Mouse (Mus musculus) Patski (cell line): ENCODE measurements at regions not wholly inside any gene's neighbourhood (a gene's known extent, or its start where the extent isn't known, plus 50 kb on each side); places are given as distances from the start of the nearest gene placed in this dataset.
"Not testable (repeated sequence)": the region's sequence is repeated elsewhere in the genome, so short reads cannot be mapped to it uniquely, and the experiment has no call there.

ENCODE experiments used
- ATAC-seq: fragments of 100-300 bp; one replicate; pipeline ENCODE4 v1.8.0; 2021
- CTCF ChIA-PET: fragments of 350-600 bp; sonication (Branson Sonifier 250); formaldehyde crosslinking; loops from one replicate; lab custom pipeline; 2022; ENCODE audit warnings: inconsistent platforms; lab: Charles Lee
- POLR2A ChIA-PET: fragments of 350-600 bp; sonication (Branson Sonifier 250); formaldehyde crosslinking; loops from one replicate; lab custom pipeline; 2022; ENCODE audit warnings: antibody characterized with exemption, inconsistent platforms; lab: Charles Lee
- DNase-seq: peaks from one replicate; pipeline ENCODE4 v3.0.0-alpha.2; 2011; ENCODE audit warnings: low read depth, low spot score
- H3K27me3 ChIP-seq: fragments of 371-371 bp; one replicate; pipeline ENCODE4 v1.5.1; 2021
- in situ Hi-C: fragments of 300-500 bp; cut with MboI; formaldehyde crosslinking; loops from 3 replicates; pipeline ENCODE4 v1.11.1; 2018; ENCODE audit warnings: low pct_unique_long_range_greater_than_20kb, mixed read lengths

GRCm38 (mm10) chr14:52991328-52991665 is 495.7 kb upstream of the Olfr1507 start:
- in situ Hi-C loops, CTCF ChIA-PET, ATAC-seq, H3K27me3 ChIP-seq, POLR2A ChIA-PET, DNase-seq: not testable (repeated sequence)

GRCm38 (mm10) chr14:52990569-52991327 is 495.2 kb upstream of the Olfr1507 start:
- CTCF ChIA-PET, POLR2A ChIA-PET, in situ Hi-C loops, DNase-seq, ATAC-seq, H3K27me3 ChIP-seq: not testable (repeated sequence)

GRCm38 (mm10) chr14:52989940-52990339 is 494.4 kb upstream of the Olfr1507 start:
- in situ Hi-C loops, ATAC-seq, H3K27me3 ChIP-seq, DNase-seq, CTCF ChIA-PET, POLR2A ChIA-PET: not testable (repeated sequence)

- CTCF ChIA-PET, ATAC-seq, DNase-seq, H3K27me3 ChIP-seq, in situ Hi-C loops, POLR2A ChIA-PET: not testable (repeated sequence)
Observed at GRCm38 (mm10) chr14:52988563-52988962, 493.0 kb upstream of the Olfr1507 start.

- POLR2A ChIA-PET, in situ Hi-C loops, CTCF ChIA-PET, ATAC-seq, H3K27me3 ChIP-seq, DNase-seq: not testable (repeated sequence)
Observed at GRCm38 (mm10) chr14:52972207-52973003, 476.9 kb upstream of the Olfr1507 start.

GRCm38 (mm10) chr14:52962110-52962509 is 466.6 kb upstream of the Olfr1507 start:
- ATAC-seq, DNase-seq, H3K27me3 ChIP-seq, POLR2A ChIA-PET, in situ Hi-C loops, CTCF ChIA-PET: not testable (repeated sequence)

- ATAC-seq, in situ Hi-C loops, H3K27me3 ChIP-seq, DNase-seq, CTCF ChIA-PET, POLR2A ChIA-PET: not testable (repeated sequence)
Observed at GRCm38 (mm10) chr14:52956515-52956914, 461.0 kb upstream of the Olfr1507 start.

- H3K27me3 ChIP-seq, CTCF ChIA-PET, ATAC-seq, in situ Hi-C loops, POLR2A ChIA-PET, DNase-seq: not testable (repeated sequence)
Observed at GRCm38 (mm10) chr14:52944925-52945324, 449.4 kb upstream of the Olfr1507 start.

- in situ Hi-C loops, DNase-seq, CTCF ChIA-PET: not testable (repeated sequence)
Observed at GRCm38 (mm10) chr14:52942438-52942837, 446.9 kb upstream of the Olfr1507 start.

GRCm38 (mm10) chr14:52941747-52942146 is 446.2 kb upstream of the Olfr1507 start:
- H3K27me3 ChIP-seq, CTCF ChIA-PET, DNase-seq, ATAC-seq, in situ Hi-C loops, POLR2A ChIA-PET: not testable (repeated sequence)

More at GRCm38 (mm10) chr14:52942438-52942837, 446.9 kb upstream of the Olfr1507 start:
- ATAC-seq, POLR2A ChIA-PET, H3K27me3 ChIP-seq: not testable (repeated sequence)

GRCm38 (mm10) chr14:52920138-52920537 is 424.6 kb upstream of the Olfr1507 start:
- ATAC-seq, in situ Hi-C loops, H3K27me3 ChIP-seq, CTCF ChIA-PET, POLR2A ChIA-PET, DNase-seq: not testable (repeated sequence)

GRCm38 (mm10) chr14:52913814-52914213 is 418.3 kb upstream of the Olfr1507 start:
- ATAC-seq, H3K27me3 ChIP-seq, in situ Hi-C loops, CTCF ChIA-PET, POLR2A ChIA-PET, DNase-seq: not testable (repeated sequence)

GRCm38 (mm10) chr14:52899629-52900028 is 404.1 kb upstream of the Olfr1507 start:
- ATAC-seq, in situ Hi-C loops, POLR2A ChIA-PET, CTCF ChIA-PET, H3K27me3 ChIP-seq, DNase-seq: not testable (repeated sequence)

GRCm38 (mm10) chr14:52898310-52898709 is 402.8 kb upstream of the Olfr1507 start:
- POLR2A ChIA-PET, H3K27me3 ChIP-seq, CTCF ChIA-PET, in situ Hi-C loops, ATAC-seq, DNase-seq: not testable (repeated sequence)

- CTCF ChIA-PET, H3K27me3 ChIP-seq, POLR2A ChIA-PET, DNase-seq, ATAC-seq, in situ Hi-C loops: not testable (repeated sequence)
Observed at GRCm38 (mm10) chr14:52879978-52880377, 384.4 kb upstream of the Olfr1507 start.
